Mouse (Mus musculus): Measurements from ENCODE around the gene Smok2a. TPM values are rescaled to one million over a fixed set of nuclear protein-coding genes. Genes with fewer than 3 reads are reported as not detected.
"Not testable (repeated sequence)": the region's sequence is repeated elsewhere in the genome, so short reads cannot be mapped to it uniquely, and the experiment has no call there.

Smok2a gene
- polyA plus RNA-seq, 1 experiment from 2014 or later: not detected

DNA sequence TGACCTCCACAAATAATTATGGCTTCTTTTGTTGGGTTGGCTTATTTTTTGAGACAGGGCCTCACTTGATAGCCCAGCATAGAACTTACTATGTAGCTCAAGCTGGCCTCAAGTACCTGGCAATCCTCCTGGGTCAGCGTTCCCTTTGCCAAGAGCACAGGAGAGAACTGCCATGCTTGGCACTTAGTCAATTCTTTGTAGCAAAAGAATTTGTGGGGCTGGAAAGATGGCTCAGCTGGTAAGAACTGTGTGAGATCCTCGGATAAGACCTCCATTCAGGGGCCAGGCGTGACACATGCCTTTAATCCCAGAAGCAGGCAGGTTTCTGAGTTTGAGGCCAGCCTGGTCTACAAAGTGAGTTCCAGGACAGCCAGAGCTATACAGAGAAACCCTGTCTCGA lies 24.5 kb upstream of the Smok2a start:
- H3K4me1 ChIP-seq; H3K27ac ChIP-seq; H3K4me2 ChIP-seq; H3K9ac ChIP-seq; H3K36me3 ChIP-seq; H3K27me3 ChIP-seq (replicated peaks); H3K4me3 ChIP-seq: not testable (repeated sequence)
- H3K9me3 ChIP-seq (replicated peaks): peaks cover 55% of the 10 kb centered on the region
- ATAC-seq: peak; percentile 40; the same call in 1 of the 2 replicates
- 51% methylated on average over 4 of the region's 4 CpGs for WGBS (ENCODE audit: insufficient replicate concordance)

DNA sequence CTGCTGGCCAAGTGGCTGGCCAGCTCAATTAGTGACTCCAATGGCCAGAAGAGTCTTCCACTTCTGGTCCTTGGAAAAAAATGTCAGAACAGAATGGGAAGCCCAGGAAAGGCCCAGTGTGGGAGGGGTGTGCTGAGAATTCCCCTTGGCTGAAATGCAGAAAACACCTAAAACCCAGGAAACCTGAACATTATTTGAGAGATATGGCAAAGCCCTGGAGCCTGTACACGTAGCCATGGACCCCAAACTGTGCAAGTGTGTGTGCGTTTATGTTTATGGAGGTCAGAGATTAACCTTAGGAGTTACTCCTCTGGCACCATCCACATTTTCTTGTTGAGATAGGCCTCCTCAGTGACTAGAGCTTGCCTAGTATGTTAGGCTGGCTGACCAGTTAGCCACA lies 22.2 kb upstream of the Smok2a start:
- not testable (repeated sequence) for H3K4me2 ChIP-seq; H3K9ac ChIP-seq; H3K4me1 ChIP-seq; ATAC-seq; H3K36me3 ChIP-seq; H3K4me3 ChIP-seq; H3K27me3 ChIP-seq (replicated peaks); H3K27ac ChIP-seq
- H3K9me3 ChIP-seq (replicated peaks): peaks cover 45% of the 10 kb centered on the region
- WGBS (ENCODE audit: insufficient replicate concordance): 60% methylated on average over 2 of the region's 2 CpGs

DNA sequence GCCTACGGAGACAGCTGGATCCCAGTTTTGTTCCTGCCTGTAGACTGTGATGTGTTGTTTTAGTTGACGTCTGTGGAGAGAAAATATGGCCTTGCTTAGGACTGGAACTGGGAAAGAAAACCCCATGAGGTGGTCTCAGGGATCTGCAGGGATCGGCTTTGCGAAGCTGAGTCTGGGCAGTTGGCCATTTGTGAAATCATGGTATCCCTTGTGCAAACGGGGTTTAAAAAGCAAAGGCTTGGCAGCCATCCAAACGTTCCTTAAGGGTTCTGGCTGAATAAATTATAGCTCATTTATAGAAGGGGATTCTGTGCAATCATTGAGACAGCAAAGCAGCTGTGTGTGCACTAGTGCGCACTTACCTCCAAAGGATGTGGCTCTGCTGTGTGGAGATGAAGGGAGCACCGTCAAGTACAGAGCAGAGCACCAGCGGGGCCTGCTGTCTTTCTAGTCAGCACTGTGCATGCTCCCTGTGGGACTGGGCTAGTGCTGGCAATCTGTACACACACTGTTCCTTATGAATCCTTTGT lies 21.0 kb upstream of the Smok2a start:
- H3K9me3 ChIP-seq (replicated peaks): peaks cover 39% of the 10 kb centered on the region
- not testable (repeated sequence) for H3K9ac ChIP-seq; H3K36me3 ChIP-seq; H3K27me3 ChIP-seq (replicated peaks); ATAC-seq; H3K4me3 ChIP-seq; H3K27ac ChIP-seq; H3K4me1 ChIP-seq; H3K4me2 ChIP-seq
- WGBS (ENCODE audit: insufficient replicate concordance): 69% methylated on average over 8 of the region's 9 CpGs

DNA sequence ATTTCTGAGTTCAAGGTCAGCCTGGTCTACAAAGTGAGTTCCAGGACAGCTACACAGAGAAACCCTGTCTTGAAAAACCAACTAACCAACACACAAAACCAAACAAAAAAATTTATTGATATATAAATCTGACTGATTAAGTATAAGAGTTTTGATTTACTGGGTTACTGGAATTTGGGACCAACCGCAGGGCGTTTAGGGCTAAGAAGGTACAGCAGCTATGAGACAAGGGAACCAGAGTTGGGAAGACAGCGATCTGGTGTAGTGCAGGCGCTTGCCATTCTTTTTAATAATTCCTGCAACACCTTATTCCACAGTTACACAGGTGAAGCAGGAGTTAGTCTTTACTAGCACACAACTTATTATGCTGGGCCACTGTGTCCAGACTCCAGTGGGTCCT lies 19.4 kb upstream of the Smok2a start:
- H3K4me1 ChIP-seq; H3K27me3 ChIP-seq (replicated peaks); H3K4me3 ChIP-seq; ATAC-seq; H3K27ac ChIP-seq; H3K36me3 ChIP-seq; H3K9ac ChIP-seq; H3K4me2 ChIP-seq: not testable (repeated sequence)
- WGBS (ENCODE audit: insufficient replicate concordance): 73% methylated on average over 4 of the region's 4 CpGs
- H3K9me3 ChIP-seq (replicated peaks): peaks cover 35% of the 10 kb centered on the region

DNA sequence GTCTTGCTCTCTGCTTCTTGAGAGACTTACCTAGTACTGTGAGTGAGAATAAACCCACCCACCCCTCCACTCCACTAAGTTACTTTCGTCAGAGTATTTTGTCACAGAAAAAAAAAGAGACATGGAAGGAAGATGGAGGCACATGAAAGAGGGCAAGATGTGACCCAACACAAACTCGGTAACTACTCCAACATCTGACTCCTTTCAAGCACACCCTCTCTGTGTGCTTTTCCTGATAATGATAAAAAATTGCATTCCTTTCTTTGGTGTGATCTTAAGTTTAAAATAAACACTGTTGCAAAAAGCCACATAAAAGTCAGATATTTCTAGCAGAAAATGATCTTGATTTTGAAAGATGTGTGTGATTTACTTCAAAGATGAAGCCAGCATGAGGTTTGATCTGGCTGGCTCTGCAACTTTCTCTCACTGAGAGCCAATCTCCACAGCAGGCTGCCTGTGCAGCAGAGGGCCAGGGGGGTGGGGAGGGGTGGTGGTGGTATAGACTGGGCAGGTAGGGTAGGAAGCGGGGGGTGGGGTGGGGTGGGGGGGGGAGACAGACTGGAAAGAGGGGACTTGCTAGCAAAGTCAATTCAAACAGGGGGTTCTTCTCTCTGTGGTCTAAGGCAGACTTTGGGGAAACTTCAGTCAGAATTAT lies 18.4 kb upstream of the Smok2a start:
- H3K4me1 ChIP-seq; H3K27me3 ChIP-seq (replicated peaks); H3K4me2 ChIP-seq; ATAC-seq; H3K9ac ChIP-seq; H3K27ac ChIP-seq; H3K4me3 ChIP-seq; H3K36me3 ChIP-seq: not testable (repeated sequence)
- WGBS (ENCODE audit: insufficient replicate concordance): 48% methylated on average over 2 of the region's 3 CpGs
- peaks cover 46% of the 10 kb centered on the region for H3K9me3 ChIP-seq (replicated peaks)

DNA sequence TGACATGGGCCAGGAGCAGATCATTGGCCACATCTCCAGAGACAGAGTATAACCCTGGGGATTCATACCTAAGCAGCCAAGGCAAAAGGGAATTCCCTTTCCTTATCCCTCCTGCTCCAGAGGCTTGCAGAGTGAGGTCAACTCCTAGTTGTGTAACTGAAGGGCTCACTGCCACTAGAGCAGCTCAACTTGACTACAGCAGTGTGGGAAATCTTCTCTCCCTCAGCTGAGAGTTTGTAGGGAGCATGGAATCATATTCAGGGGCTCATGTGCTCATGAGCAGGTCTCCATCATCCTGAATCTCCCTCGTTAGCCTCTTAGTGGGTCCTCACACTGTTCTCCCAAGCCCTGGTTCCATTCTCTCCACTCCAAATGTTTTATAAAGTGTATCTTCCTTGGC lies 15.7 kb upstream of the Smok2a start:
- WGBS (ENCODE audit: insufficient replicate concordance): 52% methylated on average over 1 of the region's 1 CpGs
- ATAC-seq; H3K9ac ChIP-seq; H3K36me3 ChIP-seq; H3K27ac ChIP-seq; H3K4me1 ChIP-seq; H3K4me2 ChIP-seq; H3K4me3 ChIP-seq; H3K27me3 ChIP-seq (replicated peaks): not testable (repeated sequence)
- H3K9me3 ChIP-seq (replicated peaks): peaks cover 45% of the 10 kb centered on the region

DNA sequence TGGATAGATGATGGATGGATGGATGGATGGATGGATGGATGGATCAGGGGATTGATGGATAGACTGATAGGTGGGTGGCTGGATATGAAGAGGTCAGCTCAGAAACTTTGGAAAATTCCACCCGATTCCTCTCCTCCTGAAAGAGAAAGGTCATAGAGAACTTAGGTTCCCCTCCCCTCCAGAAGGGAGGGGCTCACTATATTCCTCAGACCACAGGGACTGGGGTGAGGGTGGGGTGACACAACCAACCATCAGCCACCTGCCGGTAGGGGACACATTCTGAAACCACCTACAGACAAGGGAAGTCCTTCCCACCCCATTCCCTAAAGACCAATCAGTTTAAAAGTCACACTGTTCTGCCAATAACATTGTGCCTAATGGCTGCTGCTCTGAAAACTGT lies 14.5 kb upstream of the Smok2a start:
- ATAC-seq: peak; percentile 40; the same call in 1 of the 2 replicates
- no peaks in the 10 kb centered on the region for H3K36me3 ChIP-seq
- H3K9me3 ChIP-seq (replicated peaks): peaks cover 37% of the 10 kb centered on the region
- H3K4me1 ChIP-seq: no peaks in the 10 kb centered on the region
- no peak overlapping the region for H3K27ac ChIP-seq
- WGBS (ENCODE audit: insufficient replicate concordance): 56% methylated on average over 2 of the region's 2 CpGs
- H3K9ac ChIP-seq: no peak overlapping the region
- no peak overlapping the region for H3K4me2 ChIP-seq
- no peaks in the 10 kb centered on the region for H3K27me3 ChIP-seq (replicated peaks)
- no peak overlapping the region for H3K4me3 ChIP-seq

DNA sequence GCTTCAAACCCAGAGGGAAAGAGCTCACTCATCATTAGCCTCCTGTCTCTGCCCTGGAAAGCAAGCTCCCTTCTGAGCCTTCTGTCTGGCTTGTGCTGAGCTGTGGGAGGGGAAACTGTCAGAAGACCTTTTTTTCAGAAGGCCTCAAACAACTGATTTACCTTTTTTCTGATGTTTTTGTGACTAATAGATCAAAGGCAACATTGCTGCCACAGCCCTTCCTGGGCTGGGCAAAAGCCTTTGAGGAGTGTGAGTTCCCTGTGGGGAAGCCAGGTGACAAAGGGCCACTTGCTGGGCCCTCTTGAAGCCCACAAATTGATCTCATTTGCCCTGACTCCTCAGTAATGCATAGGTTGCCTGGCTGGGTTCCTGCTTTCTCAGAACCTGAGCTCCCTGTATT lies 12.5 kb upstream of the Smok2a start:
- H3K9ac ChIP-seq; H3K36me3 ChIP-seq; H3K4me1 ChIP-seq; H3K4me3 ChIP-seq; H3K27me3 ChIP-seq (replicated peaks); H3K4me2 ChIP-seq; ATAC-seq; H3K27ac ChIP-seq: not testable (repeated sequence)
- H3K9me3 ChIP-seq (replicated peaks): peaks cover 53% of the 10 kb centered on the region

DNA sequence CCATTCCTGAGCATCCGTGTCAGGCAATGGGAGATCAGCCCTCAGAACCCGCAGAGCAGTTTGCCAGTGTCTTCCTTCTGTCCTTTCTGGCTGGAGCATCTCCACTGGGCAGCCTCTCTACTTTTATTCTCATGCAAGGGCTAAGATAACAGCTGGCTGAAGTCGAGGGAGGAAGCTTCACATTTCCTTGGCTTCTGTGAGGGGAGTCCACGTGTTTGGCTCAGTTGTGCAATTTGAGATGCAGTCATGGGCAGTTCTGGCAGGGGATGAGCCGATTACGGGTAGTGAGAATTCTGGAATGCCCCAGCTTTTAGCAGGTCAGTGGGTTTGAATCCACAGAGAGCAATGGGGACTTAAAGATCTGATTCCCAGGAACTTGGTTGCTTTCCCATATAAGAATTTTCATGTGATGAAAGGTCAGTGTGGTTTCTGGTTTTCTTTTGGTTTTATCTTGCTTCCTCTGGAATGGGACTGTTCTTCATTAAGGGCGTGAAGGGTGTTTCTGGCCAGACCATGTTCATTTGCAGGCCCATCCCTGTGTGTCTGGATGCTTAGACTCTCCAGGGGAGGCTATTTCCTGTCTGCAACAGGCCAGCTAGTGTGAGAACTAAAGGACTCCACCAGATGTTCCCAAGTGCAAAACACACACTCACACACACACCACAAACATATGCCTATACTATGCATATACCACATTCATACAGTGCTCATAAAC lies 8.7 kb upstream of the Smok2a start:
- H3K9me3 ChIP-seq (replicated peaks): peaks cover 73% of the 10 kb centered on the region
- no peak overlapping the region for H3K9ac ChIP-seq
- 52% methylated on average over 7 of the region's 7 CpGs for WGBS (ENCODE audit: insufficient replicate concordance)
- H3K4me3 ChIP-seq: no peak overlapping the region
- no peaks in the 10 kb centered on the region for H3K4me1 ChIP-seq
- ATAC-seq: no peak
- H3K4me2 ChIP-seq: no peak overlapping the region
- H3K27ac ChIP-seq: no peak overlapping the region
- H3K36me3 ChIP-seq: no peaks in the 10 kb centered on the region
- no peaks in the 10 kb centered on the region for H3K27me3 ChIP-seq (replicated peaks)

DNA sequence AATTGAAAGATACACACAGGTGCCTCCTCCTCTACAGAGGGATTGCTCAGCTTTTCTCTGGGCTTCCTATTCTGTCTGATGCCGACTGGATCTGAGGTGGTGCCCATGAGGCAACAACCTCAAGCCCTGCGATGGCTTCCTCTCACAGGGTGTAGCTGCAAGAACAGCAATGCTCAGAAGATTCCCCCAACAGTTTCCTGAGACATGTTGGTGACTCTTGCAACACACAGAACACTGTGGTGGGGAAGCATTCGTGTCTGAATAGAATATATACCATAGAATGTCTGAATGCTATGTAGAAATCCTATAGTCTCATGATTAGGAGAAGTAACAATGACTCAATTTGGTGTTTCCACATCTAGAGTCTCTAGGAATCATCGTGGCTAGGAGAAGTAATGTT lies 6.8 kb upstream of the Smok2a start:
- Histone ChIP-seq H3K4me2 (no peak overlapping the region), H3K27me3 (replicated peaks) (no peaks in the 10 kb centered on the region), H3K4me3 (no peak overlapping the region), H3K9ac (no peak overlapping the region), H3K4me1 (no peaks in the 10 kb centered on the region), H3K27ac (no peak overlapping the region), H3K9me3 (replicated peaks) (peaks cover 82% of the 10 kb centered on the region), H3K36me3 (no peaks in the 10 kb centered on the region)
- 45% methylated on average over 4 of the region's 4 CpGs for WGBS (ENCODE audit: insufficient replicate concordance)
- no peak for ATAC-seq

DNA sequence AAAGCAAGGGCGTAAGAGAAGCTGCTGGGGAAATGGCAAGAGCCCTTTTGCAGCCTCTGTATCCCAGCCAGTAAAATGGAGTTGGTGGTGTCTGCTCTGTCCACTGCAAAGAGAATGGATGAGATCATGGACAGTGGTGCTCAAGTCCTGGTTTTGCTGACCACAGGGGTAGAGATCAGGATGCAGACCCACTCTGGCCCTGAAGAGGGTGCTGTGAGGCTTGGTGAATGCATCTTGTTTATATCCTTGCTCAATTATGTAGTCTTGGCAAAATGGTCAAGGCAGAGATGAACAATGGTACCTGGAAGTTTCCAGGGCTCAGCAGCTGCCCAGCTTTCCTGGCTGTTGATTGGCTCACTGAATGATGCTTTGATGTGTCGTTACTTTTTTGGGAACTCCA lies 5.4 kb upstream of the Smok2a start:
- no peak for ATAC-seq
- Histone ChIP-seq H3K9me3 (replicated peaks) (peaks cover 91% of the 10 kb centered on the region), H3K4me2 (no peak overlapping the region), H3K27ac (no peak overlapping the region), H3K4me3 (no peak overlapping the region), H3K27me3 (replicated peaks) (no peaks in the 10 kb centered on the region), H3K36me3 (no peaks in the 10 kb centered on the region), H3K4me1 (no peaks in the 10 kb centered on the region), H3K9ac (no peak overlapping the region)
- 67% methylated on average over 2 of the region's 2 CpGs for WGBS (ENCODE audit: insufficient replicate concordance)

DNA sequence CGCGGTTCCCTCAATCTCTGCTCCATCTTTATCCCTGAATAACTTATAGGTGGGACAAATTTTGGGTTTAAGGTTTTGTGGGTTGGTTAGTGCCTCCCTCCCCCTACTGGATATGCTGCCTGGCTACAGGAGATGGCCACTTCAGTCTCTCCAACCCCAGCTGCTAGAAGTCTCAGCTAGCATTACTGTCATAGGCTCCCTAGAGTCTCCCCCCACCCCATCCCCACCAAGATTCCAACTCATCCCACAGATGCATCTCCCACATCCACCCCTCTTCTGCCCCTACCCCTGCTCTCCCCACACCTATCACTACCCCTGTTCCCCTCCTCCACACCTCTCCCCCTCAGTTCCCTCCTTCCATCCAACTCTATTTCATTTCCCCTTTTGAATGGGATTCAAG lies 933 bp downstream of the Smok2a start:
- H3K4me3 ChIP-seq; H3K4me1 ChIP-seq; H3K36me3 ChIP-seq; H3K4me2 ChIP-seq; H3K27ac ChIP-seq; ATAC-seq; H3K9ac ChIP-seq; H3K27me3 ChIP-seq (replicated peaks): not testable (repeated sequence)
- WGBS (ENCODE audit: insufficient replicate concordance): 73% methylated on average over 2 of the region's 2 CpGs
- peaks cover 83% of the 10 kb centered on the region for H3K9me3 ChIP-seq (replicated peaks)
